Mouse (Mus musculus) layer of hippocampus, adult 8-10 months (tissue): ENCODE results near the gene Zfp697. TPM values are rescaled to one million over a fixed set of nuclear protein-coding genes. Genes with fewer than 3 reads are reported as not detected.
"Not testable (repeated sequence)": the region's sequence is repeated elsewhere in the genome, so short reads cannot be mapped to it uniquely, and the experiment has no call there.

ENCODE experiments used
- DNase-seq, 2 experiments: peaks; one replicate each; pipeline ENCODE4 v3.0.0; 2022; ENCODE audit warnings: low spot score in 2 of 2
- total RNA-seq, 4 experiments: library from RNA; stranded (reverse); gene quantifications; 2 replicates each; pipeline ENCODE4 v1.2.4; 2022

Zfp697 gene
- total RNA-seq, 4 experiments from 2014 or later: 27.1 to 32.6 (median 27.9) TPM

DNA sequence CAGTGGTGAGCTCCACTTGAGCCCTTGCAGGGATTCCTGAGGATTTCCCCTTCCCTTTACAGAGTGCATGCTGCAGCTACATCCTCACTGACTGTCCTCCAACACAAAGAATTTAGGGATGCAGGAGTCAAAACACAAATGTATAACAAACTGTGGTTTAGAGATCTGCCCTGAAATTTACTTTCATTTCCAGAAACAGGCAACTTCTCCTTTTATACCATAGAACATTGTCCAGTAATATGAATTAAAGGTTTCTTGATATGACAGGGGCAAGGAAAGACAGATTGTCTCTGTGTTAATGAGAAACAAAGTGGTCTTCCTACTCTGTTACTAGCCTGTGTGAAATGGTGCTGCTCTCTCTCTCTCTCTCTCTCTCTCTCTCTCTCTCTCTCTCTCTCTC lies 115.1 kb downstream of the Zfp697 start:
- not testable (repeated sequence) for DNase-seq

DNA sequence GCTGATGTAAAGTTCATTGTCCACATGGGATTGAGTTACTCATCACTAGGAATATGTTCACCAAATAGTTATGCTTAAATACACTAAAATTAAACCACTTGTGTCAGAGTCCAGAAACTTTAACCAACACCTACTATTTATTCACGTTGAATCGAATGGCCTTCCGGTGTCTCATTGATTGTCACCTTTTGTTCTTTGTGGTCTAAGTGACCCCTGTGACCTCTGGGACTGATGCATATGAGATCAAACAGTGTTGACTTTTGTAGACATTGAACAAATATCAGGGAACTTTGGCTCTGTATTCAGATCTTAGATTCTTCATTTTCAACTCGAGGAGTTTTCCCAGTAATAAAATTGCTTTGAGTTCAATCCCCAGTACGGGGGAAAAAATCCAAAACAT lies 125.0 kb downstream of the Zfp697 start:
- not testable (repeated sequence) for DNase-seq

DNA sequence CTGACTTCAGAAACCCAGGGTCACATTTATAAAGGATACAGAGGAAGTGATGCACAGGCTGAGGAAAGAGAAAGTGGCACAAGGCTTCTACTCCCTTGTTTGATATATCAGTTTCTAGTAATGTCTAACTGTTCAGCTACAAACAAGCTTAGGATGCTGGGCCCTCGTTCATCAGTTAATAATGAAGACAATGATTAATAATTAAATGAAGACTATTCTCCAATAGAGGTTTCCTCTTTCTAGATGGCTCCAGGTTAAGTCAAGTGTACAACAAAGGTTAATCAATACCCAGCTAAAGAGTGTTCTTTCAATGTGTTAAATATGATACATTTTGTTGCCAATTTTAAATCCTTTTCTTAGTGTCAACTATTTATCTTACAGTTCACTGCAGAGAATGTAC lies 128.2 kb downstream of the Zfp697 start, which contains the start of gene Hsd3b4:
Gene Hsd3b4, minus strand, starts transcription at position 101 of the 400 bp plus-strand sequence.
- DNase-seq: not testable (repeated sequence)

DNA sequence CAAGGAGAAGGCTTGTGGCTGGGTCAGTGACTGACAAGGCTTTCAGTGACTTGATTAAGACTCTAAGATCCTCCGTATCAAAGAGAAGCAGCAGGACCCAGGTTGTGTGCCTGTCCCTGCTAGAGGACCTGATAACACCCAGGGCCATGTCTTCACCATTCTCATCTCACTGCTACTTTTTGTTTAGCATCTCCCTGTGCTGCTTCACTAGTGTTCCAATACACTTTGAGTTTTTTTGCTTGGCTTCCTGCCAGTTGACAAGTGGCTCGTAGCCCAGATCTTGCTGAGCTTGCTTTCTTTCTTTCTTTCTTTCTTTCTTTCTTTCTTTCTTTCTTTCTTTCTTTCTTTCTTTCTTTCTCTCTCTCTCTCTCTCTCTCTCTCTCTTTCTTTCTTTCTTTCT lies 140.5 kb downstream of the Zfp697 start:
- not testable (repeated sequence) for DNase-seq

DNA sequence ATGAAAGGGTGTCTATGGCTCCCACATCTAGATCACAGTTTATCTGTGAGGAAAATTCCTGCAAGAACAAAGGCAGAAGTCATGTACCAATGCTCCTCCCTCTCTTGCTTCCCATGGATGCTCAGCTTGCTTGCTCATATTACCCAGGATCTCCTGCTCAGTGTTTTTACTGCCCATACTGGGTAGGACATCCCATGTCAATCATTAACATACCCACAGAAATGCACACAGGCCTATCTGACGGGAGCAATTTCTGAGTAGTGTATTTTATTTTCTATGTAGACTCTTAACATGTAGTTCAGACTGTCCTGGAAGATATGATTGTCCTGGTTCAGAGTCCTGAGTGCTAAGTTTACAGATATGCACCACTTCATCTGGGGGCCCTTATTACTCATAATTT lies 142.3 kb downstream of the Zfp697 start:
- not testable (repeated sequence) for DNase-seq

DNA sequence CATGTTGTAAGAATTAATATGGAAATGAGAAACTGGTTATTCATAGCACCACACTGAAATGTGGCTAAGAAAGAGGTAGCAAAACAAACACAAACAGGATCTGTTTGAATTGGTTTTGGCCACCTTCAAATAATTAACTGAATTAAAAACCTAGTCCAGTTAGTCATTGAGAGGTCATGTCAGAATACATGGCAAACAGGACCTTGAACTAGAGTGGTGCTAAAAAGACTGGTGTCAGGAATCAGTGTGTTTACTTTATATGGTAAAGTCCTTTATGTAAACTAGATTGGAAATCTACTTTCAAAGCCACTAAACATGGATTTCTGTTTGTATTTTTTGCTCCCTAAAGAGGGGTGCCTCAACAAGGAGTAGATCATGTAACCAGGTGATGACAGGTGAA lies 142.7 kb downstream of the Zfp697 start:
- not testable (repeated sequence) for DNase-seq

DNA sequence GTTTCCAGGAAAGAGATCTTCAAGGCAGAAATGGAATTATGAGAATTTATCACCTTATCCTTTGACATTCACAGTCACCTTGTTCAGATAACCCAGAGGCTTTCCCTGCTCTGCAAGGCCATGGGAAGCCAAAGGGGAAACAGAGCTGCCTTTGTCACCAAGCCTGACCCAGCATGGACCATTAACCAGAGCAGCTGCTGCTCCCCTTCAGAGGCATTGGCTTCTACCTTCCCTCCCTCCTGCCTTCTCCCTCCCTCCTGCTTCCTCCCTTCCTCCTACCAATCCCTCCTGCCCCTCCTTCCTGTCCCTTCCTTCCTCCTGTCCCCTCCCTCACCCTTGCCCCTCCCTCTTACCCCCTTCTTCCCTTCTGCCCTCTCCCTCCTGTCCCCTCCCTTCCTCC lies 165.4 kb downstream of the Zfp697 start:
- not testable (repeated sequence) for DNase-seq

DNA sequence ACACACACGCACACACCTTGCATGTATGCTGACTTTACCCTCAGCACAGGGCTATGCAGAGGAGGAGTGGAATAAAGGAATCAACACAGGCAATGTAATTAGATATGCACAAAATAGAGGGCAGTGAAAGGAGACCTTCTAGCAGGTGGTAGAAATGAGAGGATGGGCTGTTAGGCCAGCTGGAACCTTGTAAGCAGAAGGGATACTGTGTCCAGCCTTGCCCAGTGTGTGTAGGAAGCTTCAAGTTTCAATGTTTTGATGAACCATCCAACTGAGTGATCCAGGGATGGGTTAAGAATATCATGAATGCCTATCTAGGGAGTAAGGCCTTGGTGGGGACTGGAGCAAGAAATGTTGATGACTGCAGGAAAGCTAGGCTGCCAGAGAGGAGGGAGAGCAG lies 166.2 kb downstream of the Zfp697 start:
- not testable (repeated sequence) for DNase-seq

DNA sequence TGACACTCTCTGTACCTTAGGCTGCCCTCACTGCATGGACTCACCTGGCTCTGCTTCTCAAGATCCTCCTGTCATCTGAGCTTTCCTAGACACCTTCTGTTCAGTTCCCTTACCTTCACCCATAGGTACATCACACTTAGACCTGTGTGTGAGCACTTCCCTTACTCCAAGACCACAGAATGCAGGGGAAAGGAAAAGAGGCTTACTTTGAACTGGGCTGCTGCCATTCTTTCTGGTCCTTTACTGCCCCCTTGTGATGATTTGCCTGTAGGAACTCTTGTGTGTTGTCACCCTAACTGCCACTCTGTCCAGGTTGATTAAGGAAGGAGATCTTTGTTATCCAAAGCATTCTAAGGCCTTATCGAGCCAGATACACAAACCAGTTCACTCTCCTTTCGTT lies 168.0 kb downstream of the Zfp697 start:
- DNase-seq: not testable (repeated sequence)

DNA sequence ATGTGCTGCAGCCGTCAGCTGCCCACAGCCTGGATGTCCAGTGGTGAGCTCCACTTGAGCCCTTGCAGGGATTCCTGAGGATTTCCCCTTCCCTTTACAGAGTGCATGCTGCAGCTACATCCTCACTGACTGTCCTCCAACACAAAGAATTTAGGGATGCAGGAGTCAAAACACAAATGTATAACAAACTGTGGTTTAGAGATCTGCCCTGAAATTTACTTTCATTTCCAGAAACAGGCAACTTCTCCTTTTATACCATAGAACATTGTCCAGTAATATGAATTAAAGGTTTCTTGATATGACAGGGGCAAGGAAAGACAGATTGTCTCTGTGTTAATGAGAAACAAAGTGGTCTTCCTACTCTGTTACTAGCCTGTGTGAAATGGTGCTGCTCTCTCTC lies 168.6 kb downstream of the Zfp697 start:
- not testable (repeated sequence) for DNase-seq

DNA sequence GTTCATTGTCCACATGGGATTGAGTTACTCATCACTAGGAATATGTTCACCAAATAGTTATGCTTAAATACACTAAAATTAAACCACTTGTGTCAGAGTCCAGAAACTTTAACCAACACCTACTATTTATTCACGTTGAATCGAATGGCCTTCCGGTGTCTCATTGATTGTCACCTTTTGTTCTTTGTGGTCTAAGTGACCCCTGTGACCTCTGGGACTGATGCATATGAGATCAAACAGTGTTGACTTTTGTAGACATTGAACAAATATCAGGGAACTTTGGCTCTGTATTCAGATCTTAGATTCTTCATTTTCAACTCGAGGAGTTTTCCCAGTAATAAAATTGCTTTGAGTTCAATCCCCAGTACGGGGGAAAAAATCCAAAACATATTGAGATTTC lies 178.4 kb downstream of the Zfp697 start:
- not testable (repeated sequence) for DNase-seq

DNA sequence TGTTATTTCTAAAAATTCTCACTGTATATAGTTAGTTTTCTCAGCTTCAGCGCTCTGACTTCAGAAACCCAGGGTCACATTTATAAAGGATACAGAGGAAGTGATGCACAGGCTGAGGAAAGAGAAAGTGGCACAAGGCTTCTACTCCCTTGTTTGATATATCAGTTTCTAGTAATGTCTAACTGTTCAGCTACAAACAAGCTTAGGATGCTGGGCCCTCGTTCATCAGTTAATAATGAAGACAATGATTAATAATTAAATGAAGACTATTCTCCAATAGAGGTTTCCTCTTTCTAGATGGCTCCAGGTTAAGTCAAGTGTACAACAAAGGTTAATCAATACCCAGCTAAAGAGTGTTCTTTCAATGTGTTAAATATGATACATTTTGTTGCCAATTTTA lies 181.6 kb downstream of the Zfp697 start:
- DNase-seq: not testable (repeated sequence)

DNA sequence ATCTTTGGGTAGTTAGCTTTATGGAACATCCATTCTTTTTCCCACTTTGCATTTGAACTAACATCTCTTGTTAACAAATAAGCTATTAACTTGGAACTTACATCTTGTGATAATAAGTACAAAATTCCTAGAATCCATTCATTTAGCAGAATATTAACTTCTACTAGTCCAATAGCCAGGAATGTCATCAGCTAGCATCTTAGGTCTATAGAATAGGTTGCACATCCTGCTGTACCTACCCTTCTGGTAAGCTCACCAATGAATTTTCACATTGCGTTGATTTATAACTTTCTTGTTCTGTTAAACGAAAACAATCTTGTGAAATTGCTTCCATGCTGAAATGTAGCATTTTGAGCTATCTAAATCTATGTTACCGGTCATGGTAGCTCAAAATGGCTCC lies 182.6 kb downstream of the Zfp697 start:
- not testable (repeated sequence) for DNase-seq

DNA sequence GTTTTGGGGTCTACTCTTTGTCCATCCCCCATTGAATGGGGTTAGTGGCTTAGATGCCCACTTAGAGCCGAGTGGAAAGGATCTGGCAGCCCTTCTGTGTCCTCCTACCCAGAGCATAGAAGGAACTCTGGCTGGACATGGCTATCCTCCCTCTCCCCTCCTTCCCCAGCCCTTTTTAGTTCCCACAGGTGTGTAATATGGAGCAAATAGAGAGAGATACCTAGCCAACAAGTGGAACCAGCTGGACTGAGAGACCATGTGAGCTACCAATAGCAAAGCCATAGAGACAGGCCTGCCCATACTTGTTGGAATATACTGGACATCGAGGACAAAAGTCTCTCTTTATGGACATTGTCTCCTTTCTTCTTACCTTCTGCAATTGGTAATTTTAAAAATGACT lies 185.5 kb downstream of the Zfp697 start:
- not testable (repeated sequence) for DNase-seq

DNA sequence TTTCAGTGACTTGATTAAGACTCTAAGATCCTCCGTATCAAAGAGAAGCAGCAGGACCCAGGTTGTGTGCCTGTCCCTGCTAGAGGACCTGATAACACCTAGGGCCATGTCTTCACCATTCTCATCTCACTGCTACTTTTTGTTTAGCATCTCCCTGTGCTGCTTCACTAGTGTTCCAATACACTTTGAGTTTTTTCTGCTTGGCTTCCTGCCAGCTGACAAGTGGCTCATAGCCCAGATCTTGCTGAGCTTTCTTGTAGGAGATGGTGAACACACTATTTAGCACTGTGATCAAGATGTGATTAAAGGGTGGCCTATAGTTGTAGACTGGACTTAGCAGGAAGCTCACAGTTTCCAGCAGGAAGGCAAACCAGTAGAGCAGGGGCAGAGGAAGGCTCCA lies 198.8 kb downstream of the Zfp697 start:
- DNase-seq: peak; percentile 37 to 70

DNA sequence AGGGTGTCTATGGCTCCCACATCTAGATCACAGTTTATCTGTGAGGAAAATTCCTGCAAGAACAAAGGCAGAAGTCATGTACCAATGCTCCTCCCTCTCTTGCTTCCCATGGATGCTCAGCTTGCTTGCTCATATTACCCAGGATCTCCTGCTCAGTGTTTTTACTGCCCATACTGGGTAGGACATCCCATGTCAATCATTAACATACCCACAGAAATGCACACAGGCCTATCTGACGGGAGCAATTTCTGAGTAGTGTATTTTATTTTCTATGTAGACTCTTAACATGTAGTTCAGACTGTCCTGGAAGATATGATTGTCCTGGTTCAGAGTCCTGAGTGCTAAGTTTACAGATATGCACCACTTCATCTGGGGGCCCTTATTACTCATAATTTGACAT lies 199.9 kb downstream of the Zfp697 start:
- DNase-seq: not testable (repeated sequence)

DNA sequence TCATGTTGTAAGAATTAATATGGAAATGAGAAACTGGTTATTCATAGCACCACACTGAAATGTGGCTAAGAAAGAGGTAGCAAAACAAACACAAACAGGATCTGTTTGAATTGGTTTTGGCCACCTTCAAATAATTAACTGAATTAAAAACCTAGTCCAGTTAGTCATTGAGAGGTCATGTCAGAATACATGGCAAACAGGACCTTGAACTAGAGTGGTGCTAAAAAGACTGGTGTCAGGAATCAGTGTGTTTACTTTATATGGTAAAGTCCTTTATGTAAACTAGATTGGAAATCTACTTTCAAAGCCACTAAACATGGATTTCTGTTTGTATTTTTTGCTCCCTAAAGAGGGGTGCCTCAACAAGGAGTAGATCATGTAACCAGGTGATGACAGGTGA lies 200.4 kb downstream of the Zfp697 start:
- not testable (repeated sequence) for DNase-seq

DNA sequence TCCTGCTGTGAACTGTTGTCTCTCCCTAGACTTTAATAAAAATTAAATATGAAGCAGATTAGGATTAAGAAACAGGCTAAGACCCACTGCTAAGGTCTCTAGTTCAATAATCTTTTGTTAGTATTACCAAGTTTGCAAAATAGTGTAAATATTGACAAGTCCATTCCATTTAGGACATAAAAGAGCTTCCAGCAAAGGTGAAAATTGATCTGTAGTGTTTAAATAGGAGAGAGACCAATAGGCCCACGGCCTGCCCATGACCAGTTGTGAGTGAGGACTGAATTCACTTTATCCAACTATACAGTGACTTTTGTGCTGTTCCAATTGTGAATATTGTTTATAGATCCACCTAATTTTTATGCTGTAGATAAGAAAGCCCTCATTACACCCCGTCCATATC lies 205.5 kb downstream of the Zfp697 start:
- DNase-seq: no peak

DNA sequence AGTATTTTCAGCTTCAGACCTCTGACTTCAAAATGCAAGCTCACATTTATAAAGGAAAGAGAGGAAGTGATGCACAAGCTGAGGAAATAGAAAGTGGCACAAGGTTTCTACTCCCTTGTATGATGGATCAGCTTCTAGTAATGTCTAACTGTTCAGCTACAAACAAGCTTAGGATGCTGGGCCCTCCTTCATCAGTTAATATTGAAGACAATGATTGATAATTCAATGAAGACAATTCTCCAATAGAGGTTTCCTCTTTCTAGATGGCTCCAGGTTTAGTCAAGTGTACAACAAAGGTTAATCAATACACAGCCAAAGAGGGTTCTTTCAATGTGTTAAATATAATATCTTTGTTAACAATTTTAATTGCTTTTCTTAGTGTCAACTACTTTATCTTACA lies 206.4 kb downstream of the Zfp697 start, which contains the start of gene Gm10681:
Gene Gm10681, minus strand, starts transcription at position 101 of the 400 bp plus-strand sequence.
- DNase-seq: no peak

DNA sequence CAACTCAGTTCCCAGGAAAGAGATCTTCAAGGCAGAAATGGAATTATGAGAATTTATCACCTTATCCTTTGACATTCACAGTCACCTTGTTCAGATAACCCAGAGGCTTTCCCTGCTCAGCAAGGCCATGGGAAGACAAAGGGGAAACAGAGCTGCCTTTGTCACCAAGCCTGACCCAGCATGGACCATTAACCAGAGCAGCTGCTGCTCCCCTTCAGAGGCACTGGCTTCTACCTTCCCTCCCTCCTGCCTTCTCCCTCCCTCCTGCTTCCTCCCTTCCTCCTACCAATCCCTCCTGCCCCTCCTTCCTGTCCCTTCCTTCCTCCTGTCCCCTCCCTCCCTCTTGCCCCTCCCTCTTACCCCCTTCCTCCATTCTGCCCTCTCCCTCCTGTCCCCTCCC lies 231.3 kb downstream of the Zfp697 start:
- not testable (repeated sequence) for DNase-seq

DNA sequence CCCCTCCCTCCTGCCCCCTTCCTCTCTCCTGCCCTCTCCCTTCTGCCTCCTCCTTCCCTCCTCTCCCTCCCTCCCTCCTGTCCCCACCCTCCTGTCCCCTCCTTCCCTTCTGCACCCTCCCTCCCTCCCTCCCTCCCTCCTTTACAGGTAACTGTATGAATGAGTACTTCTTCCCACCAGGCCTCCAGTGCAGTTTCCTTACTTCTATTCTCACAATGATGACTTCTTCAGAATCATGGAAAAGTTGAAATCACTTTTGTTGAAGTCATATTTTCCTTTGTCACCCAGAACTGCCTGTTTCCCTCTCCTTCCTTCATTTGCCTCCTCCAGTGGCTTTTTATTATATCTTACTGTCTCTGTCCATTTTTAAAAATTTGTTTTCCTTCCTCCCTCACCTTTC lies 231.7 kb downstream of the Zfp697 start:
- no peak for DNase-seq

DNA sequence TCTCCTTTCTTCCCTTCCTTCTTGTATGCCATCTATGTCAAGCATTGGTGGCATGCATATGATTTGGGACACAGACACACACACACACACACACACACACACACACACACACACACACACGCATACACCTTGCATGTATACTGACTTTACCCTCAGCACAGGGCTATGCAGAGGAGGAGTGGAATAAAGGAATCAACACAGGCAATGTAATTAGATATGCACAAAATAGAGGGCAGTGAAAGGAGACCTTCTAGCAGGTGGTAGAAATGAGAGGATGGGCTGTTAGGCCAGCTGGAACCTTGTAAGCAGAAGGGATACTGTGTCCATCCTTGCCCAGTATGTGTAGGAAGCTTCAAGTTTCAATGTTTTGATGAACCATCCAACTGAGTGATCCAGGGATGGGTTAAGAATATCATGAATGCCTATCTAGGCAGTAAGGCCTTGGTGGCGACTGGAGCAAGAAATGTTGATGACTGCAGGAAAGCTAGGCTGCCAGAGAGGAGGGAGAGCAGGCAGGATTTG lies 232.2 kb downstream of the Zfp697 start:
- not testable (repeated sequence) for DNase-seq

DNA sequence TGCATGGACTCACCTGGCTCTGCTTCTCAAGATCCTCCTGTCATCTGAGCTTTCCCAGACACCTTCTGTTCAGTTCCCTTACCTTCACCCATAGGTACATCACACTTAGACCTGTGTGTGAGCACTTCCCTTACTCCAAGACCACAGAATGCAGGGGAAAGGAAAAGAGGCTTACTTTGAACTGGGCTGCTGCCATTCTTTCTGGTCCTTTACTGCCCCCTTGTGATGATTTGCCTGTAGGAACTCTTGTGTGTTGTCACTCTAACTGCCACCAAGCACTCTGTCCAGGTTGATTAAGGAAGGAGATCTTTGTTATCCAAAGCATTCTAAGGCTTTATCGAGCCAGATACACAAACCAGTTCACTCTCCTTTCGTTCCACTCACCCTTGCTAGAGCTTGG lies 234.0 kb downstream of the Zfp697 start:
- DNase-seq: not testable (repeated sequence)

DNA sequence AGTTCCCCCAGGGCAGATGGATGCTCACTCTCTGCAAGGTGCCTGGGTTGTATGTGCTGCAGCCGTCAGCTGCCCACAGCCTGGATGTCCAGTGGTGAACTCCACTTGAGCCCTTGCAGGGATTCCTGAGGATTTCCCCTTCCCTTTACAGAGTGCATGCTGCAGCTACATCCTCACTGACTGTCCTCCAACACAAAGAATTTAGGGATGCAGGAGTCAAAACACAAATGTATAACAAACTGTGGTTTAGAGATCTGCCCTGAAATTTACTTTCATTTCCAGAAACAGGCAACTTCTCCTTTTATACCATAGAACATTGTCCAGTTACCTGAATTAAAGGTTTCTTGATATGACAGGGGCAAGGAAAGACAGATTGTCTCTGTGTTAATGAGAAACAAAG lies 234.5 kb downstream of the Zfp697 start:
- DNase-seq: not testable (repeated sequence)
